Mouse (Mus musculus): ENCODE results near the gene Mtmr12.

DNA sequence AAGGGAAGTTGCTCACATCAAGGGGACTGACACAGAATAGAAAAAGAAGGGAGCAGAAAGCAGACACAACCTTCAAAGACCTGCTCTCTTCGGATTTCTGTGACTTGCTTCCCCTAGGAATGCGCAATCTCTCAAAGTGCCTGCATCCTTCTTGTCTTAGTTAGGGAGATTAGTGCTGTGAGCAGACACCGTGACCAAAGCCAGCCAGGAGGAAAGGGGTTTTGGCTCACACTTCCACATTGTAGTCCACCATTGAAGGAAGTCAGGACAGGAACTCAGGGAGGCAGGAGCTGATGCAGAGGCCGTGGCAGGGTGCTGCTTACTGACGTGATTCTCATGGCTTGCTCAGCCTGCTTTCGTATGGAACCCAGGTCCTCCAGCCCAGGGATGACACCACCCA is 33.5 kb downstream of the Mtmr12 start:
- no peak for TF ChIP-seq CTCF (IDR thresholded peaks at IDR 0.05; ENCODE audit: low read depth)
- TF ChIP-seq EP300 (IDR thresholded peaks at IDR 0.05; ENCODE audit: low read depth), result no peak
